Mouse (Mus musculus): ENCODE measurements around the gene Tekt5. TPM values are rescaled to one million over a fixed set of nuclear protein-coding genes. Genes with fewer than 3 reads are reported as not detected.

Gene Tekt5
- polyA plus RNA-seq, 1 experiment from 2014 or later, result 0.22 TPM

GRCm38 (mm10) chr16:10374254-10375011, 20.9 kb downstream of the Tekt5 start:
- H3K4me3 ChIP-seq, result peak overlapping the region; percentile 18; the same call in 1 of the 2 replicates
- no peaks in the 10 kb centered on the region for H3K9me3 ChIP-seq
- no peak overlapping the region for H3K27ac ChIP-seq (replicated peaks)
- 23% methylated on average over 13 of the region's 13 CpGs for WGBS
- no peaks in the 10 kb centered on the region for H3K27me3 ChIP-seq
- peaks cover 14% of the 10 kb centered on the region for H3K4me1 ChIP-seq
- H3K36me3 ChIP-seq, result no peaks in the 10 kb centered on the region
- H3K4me2 ChIP-seq (replicated peaks), result peak overlapping the region; percentile 53
- ATAC-seq (ENCODE audit: low FRiP score, low read depth), result peak; percentile 74
- H3K9ac ChIP-seq (replicated peaks), result 0 out of 2 replicates have a peak overlapping the region, but pooled peaks have one; percentile 28

GRCm38 (mm10) chr16:10372372-10372771, 22.9 kb downstream of the Tekt5 start:
- Histone ChIP-seq H3K27ac (replicated peaks) (no peak overlapping the region), H3K36me3 (no peaks in the 10 kb centered on the region), H3K4me2 (replicated peaks) (no peak overlapping the region), H3K9me3 (no peaks in the 10 kb centered on the region), H3K9ac (replicated peaks) (no peak overlapping the region), H3K4me3 (no peak overlapping the region), H3K4me1 (peaks cover 18% of the 10 kb centered on the region), H3K27me3 (no peaks in the 10 kb centered on the region)
- WGBS, result 78% methylated on average over 4 of the region's 4 CpGs
- no peak for ATAC-seq (ENCODE audit: low FRiP score, low read depth)

GRCm38 (mm10) chr16:10369996-10370395, 25.3 kb downstream of the Tekt5 start:
- 85% methylated on average over 1 of the region's 1 CpGs for WGBS
- ATAC-seq (ENCODE audit: low FRiP score, low read depth), result no peak
- Histone ChIP-seq H3K27me3 (no peaks in the 10 kb centered on the region), H3K4me1 (peaks cover 23% of the 10 kb centered on the region), H3K9me3 (no peaks in the 10 kb centered on the region), H3K9ac (replicated peaks) (no peak overlapping the region), H3K27ac (replicated peaks) (no peak overlapping the region), H3K4me2 (replicated peaks) (no peak overlapping the region), H3K4me3 (no peak overlapping the region), H3K36me3 (no peaks in the 10 kb centered on the region)

GRCm38 (mm10) chr16:10369468-10369934, 25.8 kb downstream of the Tekt5 start:
- Histone ChIP-seq H3K4me3 (no peak overlapping the region), H3K9me3 (no peaks in the 10 kb centered on the region), H3K4me2 (replicated peaks) (no peak overlapping the region), H3K4me1 (peaks cover 18% of the 10 kb centered on the region), H3K36me3 (no peaks in the 10 kb centered on the region), H3K9ac (replicated peaks) (no peak overlapping the region), H3K27me3 (no peaks in the 10 kb centered on the region), H3K27ac (replicated peaks) (no peak overlapping the region)
- WGBS, result 43% methylated on average over 3 of the region's 3 CpGs
- ATAC-seq (ENCODE audit: low FRiP score, low read depth), result no peak

- H3K36me3 ChIP-seq, result no peaks in the 10 kb centered on the region
- no peaks in the 10 kb centered on the region for H3K9me3 ChIP-seq
- H3K27me3 ChIP-seq, result no peaks in the 10 kb centered on the region; the same call in 1 of the 2 replicates
- no peak overlapping the region for H3K4me2 ChIP-seq (replicated peaks)
- 81% methylated on average over 14 of the region's 14 CpGs for WGBS
- no peak for ATAC-seq (ENCODE audit: low FRiP score, low read depth)
- no peak overlapping the region for H3K9ac ChIP-seq (replicated peaks)
- no peak overlapping the region for H3K27ac ChIP-seq (replicated peaks)
- H3K4me1 ChIP-seq, result peaks cover 15% of the 10 kb centered on the region
- no peak overlapping the region for H3K4me3 ChIP-seq
Observed at GRCm38 (mm10) chr16:10366240-10367217, 28.8 kb downstream of the Tekt5 start.

- Histone ChIP-seq H3K27ac (replicated peaks) (no peak overlapping the region), H3K27me3 (no peaks in the 10 kb centered on the region; the same call in 1 of the 2 replicates)
Observed at GRCm38 (mm10) chr16:10365796-10366195, 29.5 kb downstream of the Tekt5 start.

GRCm38 (mm10) chr16:10363061-10363460, 32.2 kb downstream of the Tekt5 start:
- no peaks in the 10 kb centered on the region for H3K9me3 ChIP-seq
- no peaks in the 10 kb centered on the region; the same call in 1 of the 2 replicates for H3K27me3 ChIP-seq
- no peaks in the 10 kb centered on the region for H3K36me3 ChIP-seq
- no peak for ATAC-seq (ENCODE audit: low FRiP score, low read depth)
- WGBS, result 67% methylated on average over 1 of the region's 1 CpGs
- H3K4me3 ChIP-seq, result no peak overlapping the region
- H3K4me2 ChIP-seq (replicated peaks), result no peak overlapping the region
- H3K4me1 ChIP-seq, result peaks cover 9% of the 10 kb centered on the region; the same call in 1 of the 2 replicates
- H3K27ac ChIP-seq (replicated peaks), result no peak overlapping the region
- H3K9ac ChIP-seq (replicated peaks), result no peak overlapping the region

More at GRCm38 (mm10) chr16:10365796-10366195, 29.5 kb downstream of the Tekt5 start:
- H3K4me2 ChIP-seq (replicated peaks), result no peak overlapping the region
- peaks cover 15% of the 10 kb centered on the region for H3K4me1 ChIP-seq
- 80% methylated on average over 4 of the region's 4 CpGs for WGBS
- no peaks in the 10 kb centered on the region for H3K9me3 ChIP-seq
- no peak overlapping the region for H3K9ac ChIP-seq (replicated peaks)
- no peak overlapping the region for H3K4me3 ChIP-seq
- no peaks in the 10 kb centered on the region for H3K36me3 ChIP-seq
- no peak for ATAC-seq (ENCODE audit: low FRiP score, low read depth)

- H3K36me3 ChIP-seq, result no peaks in the 10 kb centered on the region
- H3K9ac ChIP-seq (replicated peaks), result no peak overlapping the region
- WGBS, result 85% methylated on average over 6 of the region's 6 CpGs
- no peak overlapping the region for H3K27ac ChIP-seq (replicated peaks)
- H3K4me2 ChIP-seq (replicated peaks), result no peak overlapping the region
- no peaks in the 10 kb centered on the region for H3K9me3 ChIP-seq
- ATAC-seq (ENCODE audit: low FRiP score, low read depth), result no peak
- H3K27me3 ChIP-seq, result no peaks in the 10 kb centered on the region; the same call in 1 of the 2 replicates
- H3K4me3 ChIP-seq, result no peak overlapping the region
- peaks cover 8% of the 10 kb centered on the region; the same call in 1 of the 2 replicates for H3K4me1 ChIP-seq
Observed at GRCm38 (mm10) chr16:10359241-10359640, 36.0 kb downstream of the Tekt5 start.

- WGBS, result 13% methylated on average over 28 of the region's 30 CpGs
- peak overlapping the region; percentile 28 for H3K4me3 ChIP-seq
- H3K4me2 ChIP-seq (replicated peaks), result peak overlapping the region; percentile 50
- no peaks in the 10 kb centered on the region for H3K27me3 ChIP-seq
- H3K36me3 ChIP-seq, result no peaks in the 10 kb centered on the region
- peaks cover 8% of the 10 kb centered on the region; the same call in 1 of the 2 replicates for H3K4me1 ChIP-seq
- ATAC-seq (ENCODE audit: low FRiP score, low read depth), result peak; percentile 92
- no peaks in the 10 kb centered on the region for H3K9me3 ChIP-seq
- no peak overlapping the region for H3K9ac ChIP-seq (replicated peaks)
- H3K27ac ChIP-seq (replicated peaks), result no peak overlapping the region
Observed at GRCm38 (mm10) chr16:10358010-10358934, 37.0 kb downstream of the Tekt5 start.

GRCm38 (mm10) chr16:10355004-10355403, 40.3 kb downstream of the Tekt5 start:
- Histone ChIP-seq H3K27ac (replicated peaks) (no peak overlapping the region), H3K4me2 (replicated peaks) (no peak overlapping the region), H3K9ac (replicated peaks) (no peak overlapping the region), H3K27me3 (no peaks in the 10 kb centered on the region), H3K4me3 (no peak overlapping the region), H3K9me3 (no peaks in the 10 kb centered on the region), H3K4me1 (peaks cover 8% of the 10 kb centered on the region; the same call in 1 of the 2 replicates), H3K36me3 (no peaks in the 10 kb centered on the region)
- no peak for ATAC-seq (ENCODE audit: low FRiP score, low read depth)

GRCm38 (mm10) chr16:10351050-10351636, 44.1 kb downstream of the Tekt5 start:
- Histone ChIP-seq H3K27me3 (no peaks in the 10 kb centered on the region), H3K9ac (replicated peaks) (no peak overlapping the region), H3K4me1 (no peaks in the 10 kb centered on the region), H3K36me3 (no peaks in the 10 kb centered on the region), H3K4me2 (replicated peaks) (no peak overlapping the region), H3K4me3 (no peak overlapping the region), H3K27ac (replicated peaks) (no peak overlapping the region), H3K9me3 (no peaks in the 10 kb centered on the region)
- ATAC-seq (ENCODE audit: low FRiP score, low read depth), result no peak
- WGBS, result 70% methylated on average over 9 of the region's 9 CpGs
